Mouse (Mus musculus) forebrain, embryonic 15.5 days (tissue): Measurements from ENCODE around the gene Pf4. TPM values are rescaled to one million over a fixed set of nuclear protein-coding genes. Genes with fewer than 3 reads are reported as not detected.

Source experiments
- ATAC-seq: fragments of 200-750 bp; cut with Nextera tagmentation; replicated peaks from 2 replicates; pipeline ENCODE4 v1.8.0; 2017; ENCODE audit warnings: mild to moderate bottlenecking, moderate TSS enrichment, moderate library complexity
- H3K27ac ChIP-seq: fragments of 300-500 bp; sonication (generic); replicated peaks from 2 replicates; pipeline ENCODE4 v1.5.1; 2015; ENCODE audit warnings: mild to moderate bottlenecking, inconsistent platforms
- H3K27me3 ChIP-seq: fragments of 300-500 bp; sonication (generic); 2 replicates; pipeline ENCODE4 v1.6.1; 2015; ENCODE audit warnings: inconsistent platforms
- H3K36me3 ChIP-seq: fragments of 300-500 bp; sonication (generic); 2 replicates; pipeline ENCODE4 v1.6.1; 2015; ENCODE audit warnings: mild to moderate bottlenecking, inconsistent platforms
- H3K4me1 ChIP-seq: fragments of 300-500 bp; sonication (generic); 2 replicates; pipeline ENCODE4 v1.6.1; 2015; ENCODE audit warnings: inconsistent platforms
- H3K4me2 ChIP-seq: fragments of 300-500 bp; sonication (generic); replicated peaks from 2 replicates; pipeline ENCODE4 v1.6.1; 2015; ENCODE audit warnings: mild to moderate bottlenecking, inconsistent platforms
- H3K4me3 ChIP-seq: fragments of 300-500 bp; sonication (generic); 2 replicates; pipeline ENCODE4 v1.5.1; 2015; ENCODE audit warnings: mild to moderate bottlenecking, inconsistent platforms
- H3K9ac ChIP-seq: fragments of 300-500 bp; sonication (generic); replicated peaks from 2 replicates; pipeline ENCODE4 v1.6.1; 2015; ENCODE audit warnings: mild to moderate bottlenecking, inconsistent platforms
- H3K9me3 ChIP-seq: fragments of 300-500 bp; sonication (generic); 2 replicates; pipeline ENCODE4 v1.6.1; 2016; ENCODE audit warnings: inconsistent platforms
- WGBS: fragments of 180-500 bp; shearing (Covaris S2); methylation state at CpG from one replicate; pipeline ENCODE4 v1.1.7; 2015; ENCODE audit warnings: mixed read lengths; 5-methylcytosine and 5-hydroxymethylcytosine counted together
- polyA plus RNA-seq: library from polyadenylated mRNA; unstranded; fragments of >200 nt; fragmentation: Nextera tagmentation; extraction: Ambion mirVana; gene quantifications from 2 replicates; pipeline ENCODE4 v1.2.1, GENCODE M21; 2015

Gene Pf4
- 28.0 and 30.4 TPM in 2 replicates for polyA plus RNA-seq

DNA sequence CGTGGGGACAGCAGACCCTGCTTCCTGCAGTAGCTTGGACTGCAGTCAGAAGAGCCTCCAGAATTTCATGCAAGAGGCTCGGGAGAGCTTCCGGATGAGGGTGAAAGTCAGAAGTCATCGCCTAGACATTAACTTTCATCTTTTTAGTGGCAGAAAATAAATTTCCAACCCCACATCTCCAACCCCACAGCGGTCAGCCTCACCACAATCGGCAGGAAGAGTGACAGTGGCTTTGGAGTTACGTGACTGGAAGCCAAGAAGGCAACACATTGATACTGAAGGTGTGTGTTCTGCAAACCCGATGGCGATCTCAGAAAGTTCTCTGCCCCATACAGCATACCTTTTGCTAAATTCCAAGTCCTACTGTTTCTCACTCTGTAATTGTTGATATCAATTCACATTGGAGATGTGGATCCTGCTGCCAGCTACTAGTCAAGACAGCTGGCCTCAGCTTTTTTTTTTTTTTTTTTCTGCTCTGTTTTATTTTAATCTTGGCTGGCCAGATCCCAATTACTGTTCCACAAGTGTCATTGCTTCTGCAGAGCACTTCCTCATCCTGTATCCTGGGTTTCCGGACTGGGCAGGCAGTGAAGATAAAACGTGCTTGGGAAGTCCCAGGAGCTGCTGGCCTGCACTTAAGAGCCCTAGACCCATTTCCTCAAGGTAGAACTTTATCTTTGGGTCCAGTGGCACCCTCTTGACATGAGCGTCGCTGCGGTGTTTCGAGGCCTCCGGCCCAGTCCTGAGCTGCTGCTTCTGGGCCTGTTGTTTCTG, at the start of gene Pf4:
Gene Pf4 (plus strand): TSS at position 556 of the 774 bp plus-strand sequence.
- 91% methylated on average over 16 of the region's 16 CpGs for WGBS
- Histone ChIP-seq H3K9ac (no peak within 1 kb of the TSS), H3K27ac (no peak within 1 kb of the TSS), H3K27me3 (no peaks in the 10 kb centered on the region), H3K9me3 (no peaks in the 10 kb centered on the region), H3K4me1 (no peaks in the 10 kb centered on the region), H3K36me3 (no peaks in the 10 kb centered on the region), H3K4me3 (no peak within 1 kb of the TSS), H3K4me2 (no peak within 1 kb of the TSS)
- ATAC-seq = no peak

DNA sequence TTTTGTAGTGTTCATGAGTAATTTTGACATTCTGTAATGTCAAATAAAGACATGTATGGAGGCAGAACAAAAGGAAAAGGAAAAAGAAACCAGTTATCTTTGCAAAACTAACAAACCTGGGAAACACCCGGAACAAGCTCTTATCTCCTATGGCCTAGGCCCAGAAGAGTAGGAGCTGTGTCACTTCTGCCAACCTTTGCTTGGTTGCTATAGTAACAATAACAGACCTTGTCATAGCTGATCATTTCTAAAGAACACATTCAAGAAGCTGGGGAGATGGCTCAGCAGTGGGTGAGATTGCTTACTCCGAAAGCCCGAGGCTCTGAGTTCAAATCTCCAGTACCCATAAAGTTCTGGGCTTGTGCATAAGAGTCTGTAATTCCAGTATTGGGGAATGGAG, 49.6 kb upstream of the Pf4 start:
- Histone ChIP-seq H3K4me2 (no peak overlapping the region), H3K9me3 (no peaks in the 10 kb centered on the region), H3K27ac (no peak overlapping the region), H3K9ac (no peak overlapping the region), H3K27me3 (no peaks in the 10 kb centered on the region), H3K4me1 (no peaks in the 10 kb centered on the region), H3K4me3 (no peak overlapping the region), H3K36me3 (no peaks in the 10 kb centered on the region)
- WGBS = 96% methylated on average over 3 of the region's 3 CpGs
- ATAC-seq = no peak

DNA sequence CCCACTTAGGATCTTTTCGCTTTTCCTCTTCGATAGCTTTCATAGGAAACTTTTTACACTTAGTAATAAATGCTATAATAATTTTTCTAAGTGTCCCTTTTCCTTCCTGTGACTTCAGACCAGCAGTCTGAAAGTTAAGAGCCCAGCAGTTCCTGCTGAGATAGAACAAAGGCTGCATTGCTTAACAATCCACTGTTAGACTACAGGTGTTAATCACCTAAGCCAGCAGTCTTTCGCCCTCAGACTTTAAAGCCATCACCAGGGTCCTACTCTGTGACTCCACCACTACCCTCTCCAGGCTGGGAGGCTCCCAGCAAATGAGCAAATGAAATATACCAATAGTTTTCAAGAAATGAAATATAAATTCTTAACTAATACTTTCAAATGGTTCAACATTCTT, 44.0 kb upstream of the Pf4 start:
- no peak overlapping the region for H3K27ac ChIP-seq
- WGBS = 73% methylated on average over 3 of the region's 3 CpGs
- no peak overlapping the region for H3K4me2 ChIP-seq
- no peaks in the 10 kb centered on the region for H3K4me1 ChIP-seq
- no peaks in the 10 kb centered on the region for H3K27me3 ChIP-seq
- H3K9me3 ChIP-seq = no peaks in the 10 kb centered on the region
- H3K4me3 ChIP-seq = no peak overlapping the region
- no peak for ATAC-seq
- H3K9ac ChIP-seq = no peak overlapping the region
- H3K36me3 ChIP-seq = no peaks in the 10 kb centered on the region

DNA sequence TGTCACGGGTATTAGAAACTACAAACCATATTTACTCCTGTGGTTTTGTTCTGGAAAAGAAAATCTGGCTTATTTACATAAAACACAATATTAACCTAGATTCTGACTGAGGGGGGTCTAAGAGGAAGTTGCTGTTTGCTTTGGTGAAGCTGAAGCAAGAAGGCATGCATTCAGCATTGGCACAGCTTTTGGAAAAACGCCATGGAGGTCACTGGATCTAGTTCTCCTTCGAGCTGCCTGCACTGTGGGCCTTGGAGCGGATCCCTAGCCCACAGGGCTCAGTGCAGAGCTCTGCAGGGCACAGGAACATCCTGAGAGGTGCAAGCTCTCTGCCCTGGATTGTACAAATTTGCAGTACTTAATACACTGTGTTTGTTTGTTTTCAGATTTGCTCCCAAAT, 40.8 kb upstream of the Pf4 start:
- H3K4me2 ChIP-seq = no peak overlapping the region
- H3K4me1 ChIP-seq = no peaks in the 10 kb centered on the region
- no peak overlapping the region for H3K27ac ChIP-seq
- no peaks in the 10 kb centered on the region for H3K9me3 ChIP-seq
- H3K9ac ChIP-seq = no peak overlapping the region
- no peak overlapping the region for H3K4me3 ChIP-seq
- H3K36me3 ChIP-seq = no peaks in the 10 kb centered on the region
- ATAC-seq = no peak
- H3K27me3 ChIP-seq = no peaks in the 10 kb centered on the region
- 70% methylated on average over 4 of the region's 4 CpGs for WGBS

GRCm38 (mm10) chr5:90742029-90742428, 30.2 kb upstream of the Pf4 start:
- Histone ChIP-seq H3K9me3 (no peaks in the 10 kb centered on the region), H3K4me1 (no peaks in the 10 kb centered on the region), H3K4me2 (no peak overlapping the region), H3K4me3 (no peak overlapping the region), H3K27ac (no peak overlapping the region), H3K36me3 (no peaks in the 10 kb centered on the region), H3K27me3 (no peaks in the 10 kb centered on the region), H3K9ac (no peak overlapping the region)
- 78% methylated on average over 4 of the region's 4 CpGs for WGBS
- no peak for ATAC-seq

- Histone ChIP-seq H3K9ac (no peak overlapping the region), H3K36me3 (no peaks in the 10 kb centered on the region), H3K27ac (no peak overlapping the region), H3K27me3 (no peaks in the 10 kb centered on the region), H3K4me1 (peaks cover 12% of the 10 kb centered on the region; the same call in 1 of the 2 replicates), H3K4me3 (no peak overlapping the region), H3K4me2 (no peak overlapping the region), H3K9me3 (no peaks in the 10 kb centered on the region)
- 92% methylated on average over 1 of the region's 1 CpGs for WGBS
- no peak for ATAC-seq
These were observed 18.3 kb upstream of the Pf4 start for GRCm38 (mm10) chr5:90753934-90754333.

DNA sequence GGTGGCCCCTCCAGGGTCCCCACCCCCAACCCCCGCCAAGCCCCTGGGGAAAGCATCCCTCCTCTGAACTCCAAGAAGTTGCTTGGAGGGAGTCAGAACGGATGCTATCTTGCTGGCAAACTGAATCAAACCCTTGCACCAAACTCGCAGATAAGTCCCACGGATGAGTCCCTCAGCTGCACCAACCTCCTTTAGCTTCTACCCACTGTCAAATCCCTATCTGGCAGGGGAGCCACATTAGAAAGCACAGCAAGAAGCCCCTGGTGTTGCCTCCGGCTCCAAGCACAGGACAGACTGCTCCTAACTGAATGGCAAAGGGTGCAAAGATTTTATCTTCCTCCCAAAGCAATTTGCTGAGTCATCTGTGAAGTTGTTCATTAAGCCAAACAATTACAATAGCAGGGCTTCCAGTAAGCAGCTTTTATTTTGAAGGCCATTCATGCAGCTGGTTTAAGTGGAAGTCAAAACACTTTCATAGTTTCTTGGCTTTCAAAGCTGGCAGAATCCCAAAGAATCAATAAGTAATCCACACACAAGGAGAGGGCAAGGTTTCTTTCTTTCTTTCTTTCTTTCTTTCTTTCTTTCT, 14.1 kb upstream of the Pf4 start:
- no peak for ATAC-seq
- H3K27me3 ChIP-seq = no peaks in the 10 kb centered on the region
- H3K4me3 ChIP-seq = no peak overlapping the region
- H3K9ac ChIP-seq = no peak overlapping the region
- 29% methylated on average over 5 of the region's 5 CpGs for WGBS
- peaks cover 18% of the 10 kb centered on the region for H3K4me1 ChIP-seq
- no peaks in the 10 kb centered on the region for H3K36me3 ChIP-seq
- no peaks in the 10 kb centered on the region for H3K9me3 ChIP-seq
- H3K27ac ChIP-seq = no peak overlapping the region
- no peak overlapping the region for H3K4me2 ChIP-seq

GRCm38 (mm10) chr5:90759077-90760065, 12.9 kb upstream of the Pf4 start, which contains the start of gene Cxcl5:
Cxcl5 (plus strand) TSS chr5:90759360.
- H3K9ac ChIP-seq = peak within 1 kb of the TSS; percentile 45
- H3K27me3 ChIP-seq = no peaks in the 10 kb centered on the region
- peak; percentile 78 for ATAC-seq
- H3K4me2 ChIP-seq = peak within 1 kb of the TSS; percentile 74
- WGBS = 2% methylated on average over 32 of the region's 32 CpGs
- H3K36me3 ChIP-seq = no peaks in the 10 kb centered on the region
- H3K4me3 ChIP-seq = peak within 1 kb of the TSS; percentile 43
- H3K27ac ChIP-seq = no peak within 1 kb of the TSS
- H3K9me3 ChIP-seq = no peaks in the 10 kb centered on the region
- peaks cover 18% of the 10 kb centered on the region for H3K4me1 ChIP-seq

- H3K27ac ChIP-seq = no peak overlapping the region
- no peaks in the 10 kb centered on the region for H3K27me3 ChIP-seq
- no peaks in the 10 kb centered on the region for H3K9me3 ChIP-seq
- WGBS = 43% methylated on average over 4 of the region's 4 CpGs
- ATAC-seq = no peak
- H3K4me2 ChIP-seq = no peak overlapping the region
- no peaks in the 10 kb centered on the region for H3K36me3 ChIP-seq
- H3K4me3 ChIP-seq = no peak overlapping the region
- no peak overlapping the region for H3K9ac ChIP-seq
- peaks cover 18% of the 10 kb centered on the region for H3K4me1 ChIP-seq
These were observed 11.9 kb upstream of the Pf4 start for GRCm38 (mm10) chr5:90760303-90760702.

- Histone ChIP-seq H3K4me2 (no peak overlapping the region), H3K4me3 (no peak overlapping the region), H3K27me3 (no peaks in the 10 kb centered on the region), H3K27ac (no peak overlapping the region), H3K4me1 (peaks cover 18% of the 10 kb centered on the region), H3K36me3 (no peaks in the 10 kb centered on the region), H3K9me3 (no peaks in the 10 kb centered on the region), H3K9ac (no peak overlapping the region)
- ATAC-seq = no peak
- WGBS = 96% methylated on average over 2 of the region's 2 CpGs
These were observed 11.4 kb upstream of the Pf4 start for GRCm38 (mm10) chr5:90760844-90761243.

DNA sequence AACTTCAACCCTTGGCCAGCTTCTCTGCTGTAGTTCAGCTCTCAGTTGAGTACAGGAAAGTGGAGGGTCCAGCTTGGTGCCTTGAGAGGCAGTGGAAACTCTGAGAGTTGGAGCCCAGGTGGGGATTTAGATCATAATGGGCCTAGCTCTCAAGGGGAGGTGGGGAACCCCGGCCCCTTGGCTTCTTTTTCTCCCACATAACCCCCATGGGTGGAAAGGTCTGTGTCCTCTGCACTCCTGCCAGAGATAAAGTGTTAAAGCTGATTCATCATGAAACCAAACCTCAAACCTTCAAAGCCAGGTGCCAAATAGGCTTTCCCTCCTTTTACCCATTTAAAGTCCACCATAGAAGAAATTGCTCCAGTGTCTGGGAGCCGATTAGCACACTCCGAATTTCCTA, 10.4 kb upstream of the Pf4 start:
- Histone ChIP-seq H3K4me1 (peaks cover 18% of the 10 kb centered on the region), H3K9me3 (no peaks in the 10 kb centered on the region), H3K4me3 (no peak overlapping the region), H3K4me2 (no peak overlapping the region), H3K27me3 (no peaks in the 10 kb centered on the region), H3K36me3 (no peaks in the 10 kb centered on the region), H3K27ac (no peak overlapping the region), H3K9ac (no peak overlapping the region)
- WGBS = 90% methylated on average over 3 of the region's 3 CpGs
- ATAC-seq = no peak
